Mouse (Mus musculus) CH12.LX (cell line): ENCODE measurements at regions not wholly inside any gene's neighbourhood (a gene's known extent, or its start where the extent isn't known, plus 50 kb on each side); places are given as distances from the start of the nearest gene placed in this dataset.

Source experiments
- CTCF ChIP-seq, 2 experiments: IDR thresholded peaks in 1 of 2; conservative IDR thresholded peaks in 1 of 2; 2 replicates each; pipeline ENCODE4 v1.5.1; 2011 to 2012; ENCODE audit warnings: low read depth in 2 of 2, low read length in 2 of 2, improper control_type of control experiment in 1 of 2, inconsistent platforms in 1 of 2, mild to moderate bottlenecking in 1 of 2, moderate library complexity in 1 of 2
- EP300 ChIP-seq: IDR thresholded peaks from 2 replicates; pipeline ENCODE4 v1.6.1; 2011; ENCODE audit warnings: low read length, improper control_type of control experiment
- POLR2A ChIP-seq: IDR thresholded peaks from 2 replicates; pipeline ENCODE4 v1.6.1; 2011; ENCODE audit warnings: low read depth, mild to moderate bottlenecking, improper control_type of control experiment, low read length
- UBTF ChIP-seq: IDR thresholded peaks from 2 replicates; pipeline ENCODE4 v1.6.1; 2012; ENCODE audit warnings: low read depth, mild to moderate bottlenecking, inconsistent platforms, low read length, improper control_type of control experiment, moderate library complexity
- USF1 ChIP-seq: IDR thresholded peaks from 2 replicates; pipeline ENCODE4 v1.6.1; 2014; ENCODE audit warnings: low read depth, mild to moderate bottlenecking, inconsistent platforms, low read length, improper control_type of control experiment
- ZNF384 ChIP-seq: IDR thresholded peaks from 2 replicates; pipeline ENCODE4 v1.6.1; 2012; ENCODE audit warnings: low read depth, low read length, improper control_type of control experiment, inconsistent platforms

- no peak for TF ChIP-seq CTCF (conservative IDR thresholded peaks at IDR 0.05 in 1 of 2, IDR thresholded peaks at IDR 0.05 in 1 of 2; ENCODE audit: low read depth in 2 of 2, low read length in 2 of 2)
- peak; percentile 88 for TF ChIP-seq EP300
- TF ChIP-seq ZNF384: no peak
- TF ChIP-seq UBTF: no peak
- TF ChIP-seq POLR2A: no peak
- TF ChIP-seq USF1: no peak
Measured at GRCm38 (mm10) chr16:50759979-50760378, 169.0 kb upstream of the Ccdc54 start.
